47 mouse cellular contexts compared by ENCODE assay signal in the genomic region with DNA sequence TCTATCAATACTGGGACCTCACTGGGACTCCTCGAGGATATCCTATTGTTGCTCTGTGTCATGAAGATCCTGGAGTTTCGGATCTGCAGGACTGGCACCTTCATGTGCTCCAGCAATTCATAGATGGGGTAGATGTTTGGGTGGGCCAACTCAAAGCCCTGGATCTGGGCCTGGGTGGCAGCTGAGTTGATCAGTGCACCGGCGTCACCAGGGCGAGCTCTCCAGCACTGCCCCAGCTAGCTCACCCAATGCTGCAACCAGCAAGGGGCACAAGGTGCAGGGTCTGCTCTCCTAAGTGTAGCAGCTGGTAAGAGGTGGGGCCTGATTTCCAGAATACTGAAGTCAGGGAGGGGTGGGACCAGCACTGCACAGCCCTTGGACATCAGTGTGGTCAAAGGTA. TPM values are rescaled to one million over a fixed set of nuclear protein-coding genes. Genes with fewer than 3 reads are reported as not detected.
"Had no signal": no experiment of that assay in that cellular context is flagged by ENCODE, and none has a peak within 500 bp of the region (broad histone marks: within the 10 kb centered on the region; RNA-seq: fewer than 3 reads in every experiment).

No protein-coding gene starts in this region.

- H3K27ac ChIP-seq: heart, embryonic 13.5 days; heart, embryonic 15.5 days; hindbrain, embryonic 10.5 days; hindbrain, embryonic 12.5 days; hindbrain, embryonic 13.5 days; hindbrain, embryonic 14.5 days; hindbrain, embryonic 15.5 days; hindbrain, postnatal 0 days; intestine, embryonic 15.5 days; kidney, embryonic 15.5 days; kidney, postnatal 0 days; layer of hippocampus, adult 2 months; left cerebral cortex, adult 2 months had no signal

- H3K9me3 ChIP-seq: heart, embryonic 12.5 days; heart, embryonic 13.5 days; heart, embryonic 15.5 days; hindbrain, embryonic 10.5 days; hindbrain, embryonic 12.5 days; hindbrain, embryonic 13.5 days; hindbrain, embryonic 15.5 days; intestine, embryonic 15.5 days; kidney, embryonic 15.5 days had no signal

- ATAC-seq: hindbrain, embryonic 16.5 days; hindbrain, postnatal 0 days; intestine, embryonic 15.5 days; intestine, postnatal 0 days had no signal

- H3K4me1 ChIP-seq: heart, embryonic 12.5 days; heart, embryonic 13.5 days; heart, embryonic 15.5 days; hindbrain, embryonic 10.5 days; hindbrain, embryonic 12.5 days; hindbrain, embryonic 13.5 days; hindbrain, embryonic 15.5 days; intestine, embryonic 15.5 days; kidney, embryonic 15.5 days had no signal

- H3K4me2 ChIP-seq: heart, embryonic 11.5 days; heart, embryonic 12.5 days; heart, embryonic 13.5 days; heart, embryonic 15.5 days; hindbrain, embryonic 12.5 days; hindbrain, embryonic 13.5 days; hindbrain, embryonic 14.5 days; hindbrain, embryonic 15.5 days; intestine, embryonic 15.5 days; kidney, embryonic 15.5 days had no signal

- H3K4me3 ChIP-seq: heart, embryonic 12.5 days; heart, embryonic 13.5 days; heart, embryonic 15.5 days; hindbrain, embryonic 10.5 days; hindbrain, embryonic 12.5 days; hindbrain, embryonic 13.5 days; hindbrain, embryonic 15.5 days; intestine, embryonic 15.5 days; kidney, embryonic 15.5 days; layer of hippocampus, adult 2 months; left cerebral cortex, adult 2 months had no signal

- H3K9ac ChIP-seq: heart, embryonic 12.5 days; heart, embryonic 13.5 days; heart, embryonic 15.5 days; hindbrain, embryonic 12.5 days; hindbrain, embryonic 13.5 days; hindbrain, embryonic 14.5 days; hindbrain, embryonic 15.5 days; intestine, embryonic 15.5 days; kidney, embryonic 15.5 days had no signal

- H3K27me3 ChIP-seq: heart, embryonic 12.5 days; heart, embryonic 13.5 days; heart, embryonic 15.5 days; hindbrain, embryonic 12.5 days; hindbrain, embryonic 13.5 days; hindbrain, embryonic 15.5 days; intestine, embryonic 15.5 days; kidney, embryonic 15.5 days had no signal

- H3K36me3 ChIP-seq: heart, embryonic 13.5 days; heart, embryonic 15.5 days; hindbrain, embryonic 10.5 days; hindbrain, embryonic 12.5 days; hindbrain, embryonic 13.5 days; hindbrain, embryonic 15.5 days; intestine, embryonic 15.5 days; kidney, embryonic 15.5 days had no signal

- DNase-seq: heart, postnatal 10 days; heart, postnatal 14 days; heart, postnatal 36 days; heart, postnatal 4 days; kidney, adult 11 months; kidney, adult 18-20 months; kidney, adult 8-10 months; kidney, postnatal 10 days; kidney, postnatal 14 days; kidney, postnatal 25 days; kidney, postnatal 4 days; layer of hippocampus, adult 9-11 months; layer of hippocampus, postnatal 36 days had no signal

RNA-seq across cellular contexts. Expression of a gene that starts 32.6 kb away (rescaled TPM):
- total RNA-seq: heart, postnatal 10 days; heart, postnatal 14 days; heart, postnatal 25 days; heart, postnatal 36 days; heart, postnatal 4 days; hindbrain, postnatal 0 days; layer of hippocampus, adult 18-20 months; layer of hippocampus, adult 2 months; layer of hippocampus, adult 8-10 months; layer of hippocampus, postnatal 10 days; layer of hippocampus, postnatal 14 days; layer of hippocampus, postnatal 25 days; layer of hippocampus, postnatal 36 days; left cerebral cortex, adult 18-20 months; left cerebral cortex, adult 2 months; left cerebral cortex, adult 8-10 months had no signal
- polyA plus RNA-seq: heart, embryonic 11.5 days; heart, embryonic 12.5 days; heart, embryonic 13.5 days; heart, embryonic 14.5 days; heart, embryonic 15.5 days; heart, postnatal 0 days; hindbrain, embryonic 10.5 days; hindbrain, embryonic 11.5 days; hindbrain, embryonic 12.5 days; hindbrain, embryonic 13.5 days; hindbrain, embryonic 14.5 days; hindbrain, embryonic 15.5 days; hindbrain, embryonic 16.5 days; hindbrain, postnatal 0 days; intestine, embryonic 15.5 days; intestine, postnatal 0 days; kidney, adult 2 months; kidney, embryonic 14.5 days; kidney, embryonic 15.5 days; kidney, embryonic 16.5 days had no signal

RNA-seq across cellular contexts. Expression of a gene that starts 47.1 kb away (rescaled TPM):
- total RNA-seq: heart, postnatal 10 days; heart, postnatal 14 days; heart, postnatal 25 days; heart, postnatal 36 days; heart, postnatal 4 days; hematopoietic stem cell, adult 5-6 weeks; layer of hippocampus, adult 18-20 months; layer of hippocampus, adult 2 months; layer of hippocampus, adult 8-10 months; layer of hippocampus, postnatal 10 days; layer of hippocampus, postnatal 14 days; layer of hippocampus, postnatal 25 days; layer of hippocampus, postnatal 36 days; left cerebral cortex, adult 18-20 months; left cerebral cortex, adult 2 months; left cerebral cortex, adult 8-10 months had no signal
- polyA plus RNA-seq: heart, embryonic 11.5 days; heart, embryonic 12.5 days; heart, embryonic 13.5 days; heart, embryonic 14.5 days; heart, embryonic 15.5 days; heart, embryonic 16.5 days; heart, postnatal 0 days; hindbrain, embryonic 10.5 days; hindbrain, embryonic 11.5 days; hindbrain, embryonic 12.5 days; hindbrain, embryonic 13.5 days; hindbrain, embryonic 14.5 days; hindbrain, embryonic 15.5 days; hindbrain, embryonic 16.5 days; intestine, postnatal 0 days; kidney, adult 2 months; kidney, embryonic 16.5 days; kidney, postnatal 0 days; large intestine, adult 2 months had no signal
